Mouse (Mus musculus) brain, embryonic 14.5 days (tissue): ENCODE data around the gene Disp1. TPM values are rescaled to one million over a fixed set of nuclear protein-coding genes. Genes with fewer than 3 reads are reported as not detected.

Source experiments
- DNase-seq: peaks from one replicate; pipeline ENCODE4 v3.0.0-alpha.2; 2011; ENCODE audit warnings: low read depth
- CTCF ChIP-seq: fragments of 200-500 bp; IDR thresholded peaks from 2 replicates; pipeline ENCODE4 v1.5.1; 2012; ENCODE audit warnings: inconsistent platforms, mild to moderate bottlenecking, moderate library complexity, borderline replicate concordance; ENCODE audit not compliant: insufficient read depth, insufficient read length; ENCODE audit errors: extremely low read depth
- POLR2A ChIP-seq: fragments of 200-500 bp; IDR thresholded peaks from 2 replicates; pipeline ENCODE4 v1.6.1; 2012; ENCODE audit warnings: mild to moderate bottlenecking, inconsistent platforms, borderline replicate concordance; ENCODE audit not compliant: poor library complexity, insufficient read depth, insufficient read length, severe bottlenecking; ENCODE audit errors: extremely low read depth
- polyA plus RNA-seq: library from polyadenylated mRNA; depleted of rRNA; stranded (reverse); fragments of >200 nt; gene quantifications from 2 replicates; pipeline ENCODE4 v1.2.3, GENCODE M21; 2012

Disp1 gene
- polyA plus RNA-seq, 1 experiment = 15.6 TPM

- DNase-seq = no peak
- TF ChIP-seq POLR2A (no peak), CTCF (no peak)
Measured at GRCm38 (mm10) chr1:183233679-183234174, 12.4 kb upstream of the Disp1 start.

GRCm38 (mm10) chr1:183232985-183233678 is 11.8 kb upstream of the Disp1 start:
- TF ChIP-seq POLR2A (no peak), CTCF (no peak)
- DNase-seq = no peak

GRCm38 (mm10) chr1:183227469-183227868 is 6.1 kb upstream of the Disp1 start:
- DNase-seq = no peak
- TF ChIP-seq POLR2A (no peak), CTCF (no peak)

DNA sequence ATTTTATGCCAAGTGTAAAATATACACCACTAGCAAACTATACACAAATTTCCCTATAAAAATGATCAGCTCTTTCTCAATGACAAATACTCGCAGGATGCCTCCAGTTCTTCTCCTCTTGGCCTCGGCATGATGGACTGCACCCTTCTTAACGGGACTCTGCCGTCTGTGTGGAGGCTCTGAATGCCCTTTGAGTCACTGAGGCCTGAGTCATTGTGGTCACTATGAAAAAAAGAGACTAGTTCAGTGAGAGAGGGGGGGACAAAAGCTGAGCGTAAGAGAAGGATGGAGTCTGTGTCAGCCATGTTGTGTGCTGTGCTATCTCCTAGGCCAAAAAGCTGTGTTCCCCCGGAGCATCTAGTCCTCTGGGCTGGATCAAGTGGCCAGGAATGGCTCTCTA is 2.3 kb downstream of the Disp1 start:
- no peak for DNase-seq
- TF ChIP-seq CTCF (no peak), POLR2A (no peak)

DNA sequence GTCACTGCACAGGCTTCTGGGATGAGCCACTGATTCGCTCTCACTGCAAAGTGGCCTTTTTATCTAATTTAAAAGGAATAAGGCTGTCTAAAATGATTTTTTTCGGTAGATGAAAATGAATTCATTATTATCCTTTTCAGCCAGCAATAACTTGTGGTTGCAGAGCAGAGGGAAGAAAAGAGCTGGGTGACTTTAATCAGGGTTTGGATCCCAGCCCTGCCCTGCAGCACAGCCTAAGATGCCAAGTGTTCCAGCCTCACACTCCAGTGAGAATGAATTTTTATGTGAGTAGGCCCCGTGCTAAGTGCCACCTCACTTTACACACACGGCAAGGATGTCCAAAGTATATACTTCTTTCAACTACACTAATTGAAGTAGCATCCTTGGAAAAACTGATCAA is 4.6 kb downstream of the Disp1 start:
- DNase-seq = peak; percentile 35
- TF ChIP-seq CTCF (no peak), POLR2A (no peak)

- no peak for DNase-seq
- no peak for TF ChIP-seq POLR2A
- no peak for TF ChIP-seq CTCF
Measured at GRCm38 (mm10) chr1:183215706-183216105, 5.6 kb downstream of the Disp1 start.

DNA sequence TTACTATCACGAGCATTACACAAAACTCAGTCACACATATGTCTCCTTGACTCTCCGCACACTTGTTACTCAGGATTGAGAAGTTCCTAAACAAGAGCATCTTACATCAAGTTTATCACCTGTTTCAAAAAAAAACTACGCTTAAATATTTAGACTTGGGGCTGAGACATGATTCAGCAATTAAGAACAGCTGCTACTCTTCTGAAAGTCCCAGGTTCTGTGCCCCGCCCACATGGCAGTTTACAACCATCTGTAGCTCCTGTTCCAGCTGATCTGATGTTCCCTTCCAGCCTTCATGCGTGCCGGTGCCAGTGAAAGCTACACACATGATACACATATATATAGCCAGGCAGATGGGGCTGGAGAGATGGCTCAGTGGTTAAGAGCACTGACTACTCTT is 7.5 kb downstream of the Disp1 start:
- TF ChIP-seq CTCF (no peak), POLR2A (no peak)
- no peak for DNase-seq

- TF ChIP-seq POLR2A (no peak), CTCF (no peak)
- DNase-seq = peak; percentile 39
Measured at GRCm38 (mm10) chr1:183212757-183213211, 8.5 kb downstream of the Disp1 start.

GRCm38 (mm10) chr1:183210115-183210514 is 11.2 kb downstream of the Disp1 start:
- TF ChIP-seq POLR2A = no peak
- TF ChIP-seq CTCF = no peak
- DNase-seq = no peak

DNA sequence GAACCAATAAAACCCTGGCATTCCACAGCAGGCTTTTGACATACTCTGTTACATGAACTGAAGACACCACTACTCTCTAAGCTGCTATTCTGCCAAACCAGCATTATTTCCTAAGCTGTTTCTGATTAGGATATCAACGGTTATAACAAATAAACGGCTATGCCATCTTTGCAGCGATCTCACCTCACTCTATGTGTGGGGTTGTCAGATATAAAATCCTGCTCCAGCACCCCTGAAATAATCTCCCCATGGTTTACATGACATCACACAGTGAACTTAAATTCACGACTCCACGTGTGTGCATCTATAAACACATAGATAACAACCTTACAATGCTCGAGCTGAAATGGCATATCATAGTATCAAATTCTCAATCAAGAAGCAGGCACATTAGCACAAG is 13.7 kb downstream of the Disp1 start:
- TF ChIP-seq POLR2A = no peak
- no peak for TF ChIP-seq CTCF
- DNase-seq = no peak

- no peak for DNase-seq
- no peak for TF ChIP-seq POLR2A
- TF ChIP-seq CTCF = no peak
Measured at GRCm38 (mm10) chr1:183207141-183207540, 14.2 kb downstream of the Disp1 start.

DNA sequence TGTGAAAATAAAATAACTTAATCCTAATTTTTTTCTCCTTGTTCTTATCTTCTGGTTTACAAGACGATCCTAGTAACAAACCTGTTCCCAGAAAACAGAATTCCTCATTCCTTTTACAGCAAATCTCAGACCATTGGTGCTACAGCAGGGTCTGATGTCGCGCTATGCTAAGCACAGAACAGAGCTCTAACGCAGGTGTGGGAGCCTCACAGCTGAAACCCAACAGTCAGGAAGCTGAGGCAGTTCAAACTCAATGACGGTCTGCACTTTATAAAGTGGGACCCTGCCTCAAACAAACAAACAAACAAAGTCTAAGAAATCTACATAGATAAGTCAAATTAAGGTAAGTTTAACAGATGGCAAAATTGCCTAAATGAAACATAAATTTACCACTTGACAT is 20.4 kb downstream of the Disp1 start:
- DNase-seq = no peak
- no peak for TF ChIP-seq POLR2A
- TF ChIP-seq CTCF = no peak

DNA sequence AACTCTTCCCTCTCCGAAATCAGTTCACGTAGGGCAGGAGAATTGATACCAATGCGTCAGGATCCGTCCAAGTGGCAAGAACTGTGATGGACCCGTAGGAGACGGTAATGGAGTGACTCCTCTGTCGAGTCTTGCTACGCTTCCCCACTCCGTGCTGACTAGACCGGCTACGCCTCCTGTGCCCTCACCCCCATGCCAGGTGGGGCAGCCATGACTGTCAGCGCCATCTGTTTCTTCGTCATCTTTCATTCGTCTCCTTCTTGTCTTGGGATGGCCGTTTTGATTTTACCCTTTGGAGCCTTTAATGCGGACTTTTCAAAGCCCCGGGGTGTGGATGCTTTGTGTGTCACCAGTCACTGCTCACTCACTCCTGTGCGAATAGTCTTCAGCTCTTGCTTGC is 26.6 kb downstream of the Disp1 start:
- DNase-seq = no peak
- TF ChIP-seq POLR2A = no peak
- no peak for TF ChIP-seq CTCF
